Mouse (Mus musculus): ENCODE measurements at regions not wholly inside any gene's neighbourhood (a gene's known extent, or its start where the extent isn't known, plus 50 kb on each side); places are given as distances from the start of the nearest gene placed in this dataset.

- Histone ChIP-seq H3K27ac (ENCODE audit: insufficient read depth, low read length) (no peak overlapping the region), H3K9ac (ENCODE audit: low read depth, poor library complexity, severe bottlenecking) (no peak overlapping the region), H3K9me3 (replicated peaks; ENCODE audit: control insufficient read depth, insufficient read depth, low read length, poor library complexity, severe bottlenecking) (0 out of 2 replicates have a peak, but pooled peaks cover 4% of the 10 kb centered on the region), H3K36me3 (ENCODE audit: control insufficient read depth, insufficient read depth, low read length, poor library complexity, severe bottlenecking) (no peaks in the 10 kb centered on the region), H3K4me1 (ENCODE audit: control insufficient read depth, insufficient read depth, low read length) (no peaks in the 10 kb centered on the region), H3K4me3 (ENCODE audit: low read depth, low read length) (no peak overlapping the region), H3K27me3 (ENCODE audit: control insufficient read depth, insufficient read depth, low read length, poor library complexity, severe bottlenecking) (no peaks in the 10 kb centered on the region)
- TF ChIP-seq CTCF (IDR thresholded peaks at IDR 0.05; ENCODE audit: low read depth, low read length) (no peak), POLR2A (IDR thresholded peaks at IDR 0.05; ENCODE audit: insufficient read depth, low read length) (no peak), EP300 (IDR thresholded peaks at IDR 0.05; ENCODE audit: insufficient read depth, low read depth, low read length) (no peak)
These were observed 258.2 kb upstream of the Rbms1 start for GRCm38 (mm10) chr2:61221157-61221556.

- no peaks in the 10 kb centered on the region for H3K27me3 ChIP-seq (ENCODE audit: control insufficient read depth, insufficient read depth, low read length, poor library complexity, severe bottlenecking)
- TF ChIP-seq EP300 (IDR thresholded peaks at IDR 0.05; ENCODE audit: insufficient read depth, low read depth, low read length) (no peak), CTCF (IDR thresholded peaks at IDR 0.05; ENCODE audit: low read depth, low read length) (no peak), POLR2A (IDR thresholded peaks at IDR 0.05; ENCODE audit: insufficient read depth, low read length) (no peak)
- no peaks in the 10 kb centered on the region for H3K9me3 ChIP-seq (replicated peaks; ENCODE audit: control insufficient read depth, insufficient read depth, low read length, poor library complexity, severe bottlenecking)
- no peak overlapping the region for H3K4me3 ChIP-seq (ENCODE audit: low read depth, low read length)
- no peaks in the 10 kb centered on the region for H3K36me3 ChIP-seq (ENCODE audit: control insufficient read depth, insufficient read depth, low read length, poor library complexity, severe bottlenecking)
- no peak overlapping the region for H3K9ac ChIP-seq (ENCODE audit: low read depth, poor library complexity, severe bottlenecking)
- peaks cover 1% of the 10 kb centered on the region for H3K4me1 ChIP-seq (ENCODE audit: control insufficient read depth, insufficient read depth, low read length)
- H3K27ac ChIP-seq (ENCODE audit: insufficient read depth, low read length) = no peak overlapping the region
These were observed 251.0 kb upstream of the Rbms1 start for GRCm38 (mm10) chr2:61213951-61214350.

GRCm38 (mm10) chr2:61201387-61201786 is 238.4 kb upstream of the Rbms1 start:
- H3K36me3 ChIP-seq (ENCODE audit: control insufficient read depth, insufficient read depth, low read length, poor library complexity, severe bottlenecking) = no peaks in the 10 kb centered on the region
- H3K4me1 ChIP-seq (ENCODE audit: control insufficient read depth, insufficient read depth, low read length) = no peaks in the 10 kb centered on the region
- no peak overlapping the region for H3K27ac ChIP-seq (ENCODE audit: insufficient read depth, low read length)
- no peak overlapping the region for H3K9ac ChIP-seq (ENCODE audit: low read depth, poor library complexity, severe bottlenecking)
- H3K27me3 ChIP-seq (ENCODE audit: control insufficient read depth, insufficient read depth, low read length, poor library complexity, severe bottlenecking) = no peaks in the 10 kb centered on the region
- H3K9me3 ChIP-seq (replicated peaks; ENCODE audit: control insufficient read depth, insufficient read depth, low read length, poor library complexity, severe bottlenecking) = no peaks in the 10 kb centered on the region
- TF ChIP-seq CTCF (IDR thresholded peaks at IDR 0.05; ENCODE audit: low read depth, low read length) (no peak), EP300 (IDR thresholded peaks at IDR 0.05; ENCODE audit: insufficient read depth, low read depth, low read length) (no peak), POLR2A (IDR thresholded peaks at IDR 0.05; ENCODE audit: insufficient read depth, low read length) (no peak)
- H3K4me3 ChIP-seq (ENCODE audit: low read depth, low read length) = no peak overlapping the region

GRCm38 (mm10) chr2:61193976-61194375 is 231.0 kb upstream of the Rbms1 start:
- H3K9ac ChIP-seq (ENCODE audit: low read depth, poor library complexity, severe bottlenecking) = no peak overlapping the region
- no peaks in the 10 kb centered on the region for H3K4me1 ChIP-seq (ENCODE audit: control insufficient read depth, insufficient read depth, low read length)
- no peak overlapping the region for H3K4me3 ChIP-seq (ENCODE audit: low read depth, low read length)
- no peaks in the 10 kb centered on the region; the same call in 1 of the 2 replicates for H3K27me3 ChIP-seq (ENCODE audit: control insufficient read depth, insufficient read depth, low read length, poor library complexity, severe bottlenecking)
- TF ChIP-seq CTCF (IDR thresholded peaks at IDR 0.05; ENCODE audit: low read depth, low read length) (no peak), EP300 (IDR thresholded peaks at IDR 0.05; ENCODE audit: insufficient read depth, low read depth, low read length) (no peak)
- H3K27ac ChIP-seq (ENCODE audit: insufficient read depth, low read length) = no peak overlapping the region
- no peaks in the 10 kb centered on the region for H3K36me3 ChIP-seq (ENCODE audit: control insufficient read depth, insufficient read depth, low read length, poor library complexity, severe bottlenecking)
- no peaks in the 10 kb centered on the region; the same call in 1 of the 2 replicates for H3K9me3 ChIP-seq (replicated peaks; ENCODE audit: control insufficient read depth, insufficient read depth, low read length, poor library complexity, severe bottlenecking)

- no peak overlapping the region for H3K4me3 ChIP-seq (ENCODE audit: low read depth, low read length)
- TF ChIP-seq POLR2A (IDR thresholded peaks at IDR 0.05; ENCODE audit: insufficient read depth, low read length) = no peak
- no peak for TF ChIP-seq EP300 (IDR thresholded peaks at IDR 0.05; ENCODE audit: insufficient read depth, low read depth, low read length)
- TF ChIP-seq CTCF (IDR thresholded peaks at IDR 0.05; ENCODE audit: low read depth, low read length) = no peak
- H3K9me3 ChIP-seq (replicated peaks; ENCODE audit: control insufficient read depth, insufficient read depth, low read length, poor library complexity, severe bottlenecking) = peaks cover 9% of the 10 kb centered on the region
- H3K27ac ChIP-seq (ENCODE audit: insufficient read depth, low read length) = no peak overlapping the region
- H3K9ac ChIP-seq (ENCODE audit: low read depth, poor library complexity, severe bottlenecking) = no peak overlapping the region
- no peaks in the 10 kb centered on the region for H3K36me3 ChIP-seq (ENCODE audit: control insufficient read depth, insufficient read depth, low read length, poor library complexity, severe bottlenecking)
- no peaks in the 10 kb centered on the region; the same call in 1 of the 2 replicates for H3K27me3 ChIP-seq (ENCODE audit: control insufficient read depth, insufficient read depth, low read length, poor library complexity, severe bottlenecking)
- H3K4me1 ChIP-seq (ENCODE audit: control insufficient read depth, insufficient read depth, low read length) = no peaks in the 10 kb centered on the region
These were observed 219.5 kb upstream of the Rbms1 start for GRCm38 (mm10) chr2:61182424-61182979.

GRCm38 (mm10) chr2:61177801-61178200 is 214.8 kb upstream of the Rbms1 start:
- TF ChIP-seq EP300 (IDR thresholded peaks at IDR 0.05; ENCODE audit: insufficient read depth, low read depth, low read length) (no peak), POLR2A (IDR thresholded peaks at IDR 0.05; ENCODE audit: insufficient read depth, low read length) (no peak), CTCF (IDR thresholded peaks at IDR 0.05; ENCODE audit: low read depth, low read length) (no peak)
- H3K4me3 ChIP-seq (ENCODE audit: low read depth, low read length) = no peak overlapping the region
- H3K9ac ChIP-seq (ENCODE audit: low read depth, poor library complexity, severe bottlenecking) = no peak overlapping the region
- no peaks in the 10 kb centered on the region for H3K4me1 ChIP-seq (ENCODE audit: control insufficient read depth, insufficient read depth, low read length)
- H3K9me3 ChIP-seq (replicated peaks; ENCODE audit: control insufficient read depth, insufficient read depth, low read length, poor library complexity, severe bottlenecking) = peaks cover 9% of the 10 kb centered on the region
- no peaks in the 10 kb centered on the region for H3K27me3 ChIP-seq (ENCODE audit: control insufficient read depth, insufficient read depth, low read length, poor library complexity, severe bottlenecking)
- no peaks in the 10 kb centered on the region for H3K36me3 ChIP-seq (ENCODE audit: control insufficient read depth, insufficient read depth, low read length, poor library complexity, severe bottlenecking)
- no peak overlapping the region for H3K27ac ChIP-seq (ENCODE audit: insufficient read depth, low read length)

All from ES-Bruce4 (cell line).